Mouse (Mus musculus): ENCODE results near the gene Zfp784. TPM values are rescaled to one million over a fixed set of nuclear protein-coding genes. Genes with fewer than 3 reads are reported as not detected.

Gene Zfp784
- polyA plus RNA-seq, 1 experiment = 6.9 TPM

GRCm38 (mm10) chr7:5046112-5046511 is 7.9 kb upstream of the Zfp784 start:
- DNase-seq = no peak
- WGBS = 68% methylated on average over 2 of the region's 2 CpGs
- H3K4me3 ChIP-seq (replicated peaks; ENCODE audit: extremely low read depth, low read depth, low read length) = no peak overlapping the region
- TF ChIP-seq POLR2A (IDR thresholded peaks at IDR 0.05; ENCODE audit: borderline replicate concordance, extremely low read depth, low read depth, low read length) (no peak), CTCF (IDR thresholded peaks at IDR 0.05; ENCODE audit: insufficient read depth, low read length) (no peak)
- H3K4me1 ChIP-seq (ENCODE audit: control insufficient read depth, insufficient read depth, low read length) = no peaks in the 10 kb centered on the region

GRCm38 (mm10) chr7:5044981-5045380 is 6.7 kb upstream of the Zfp784 start:
- H3K4me1 ChIP-seq (ENCODE audit: control insufficient read depth, insufficient read depth, low read length) = no peaks in the 10 kb centered on the region
- no peak overlapping the region for H3K4me3 ChIP-seq (replicated peaks; ENCODE audit: extremely low read depth, low read depth, low read length)
- TF ChIP-seq POLR2A (IDR thresholded peaks at IDR 0.05; ENCODE audit: borderline replicate concordance, extremely low read depth, low read depth, low read length) (no peak), CTCF (IDR thresholded peaks at IDR 0.05; ENCODE audit: insufficient read depth, low read length) (no peak)
- no peak for DNase-seq
- 77% methylated on average over 2 of the region's 2 CpGs for WGBS

- WGBS = 21% methylated on average over 5 of the region's 5 CpGs
- Histone ChIP-seq H3K4me1 (ENCODE audit: control insufficient read depth, insufficient read depth, low read length) (peaks cover 7% of the 10 kb centered on the region), H3K4me3 (replicated peaks; ENCODE audit: extremely low read depth, low read depth, low read length) (peak overlapping the region; percentile 99)
- DNase-seq = no peak
- TF ChIP-seq POLR2A (IDR thresholded peaks at IDR 0.05; ENCODE audit: borderline replicate concordance, extremely low read depth, low read depth, low read length) = no peak
- TF ChIP-seq CTCF (IDR thresholded peaks at IDR 0.05; ENCODE audit: insufficient read depth, low read length) = no peak
Measured at GRCm38 (mm10) chr7:5038940-5039339, 694 bp upstream of the Zfp784 start.

GRCm38 (mm10) chr7:5037467-5037866 is 779 bp downstream of the Zfp784 start:
- Histone ChIP-seq H3K4me1 (ENCODE audit: control insufficient read depth, insufficient read depth, low read length) (peaks cover 7% of the 10 kb centered on the region), H3K4me3 (replicated peaks; ENCODE audit: extremely low read depth, low read depth, low read length) (no peak overlapping the region)
- no peak for DNase-seq
- WGBS = 84% methylated on average over 8 of the region's 8 CpGs
- TF ChIP-seq POLR2A (IDR thresholded peaks at IDR 0.05; ENCODE audit: borderline replicate concordance, extremely low read depth, low read depth, low read length) = no peak
- TF ChIP-seq CTCF (IDR thresholded peaks at IDR 0.05; ENCODE audit: insufficient read depth, low read length) = no peak

- H3K4me3 ChIP-seq (replicated peaks; ENCODE audit: extremely low read depth, low read depth, low read length) = no peak overlapping the region
- WGBS = 93% methylated on average over 7 of the region's 7 CpGs
- H3K4me1 ChIP-seq (ENCODE audit: control insufficient read depth, insufficient read depth, low read length) = peaks cover 7% of the 10 kb centered on the region
- DNase-seq = no peak
- TF ChIP-seq POLR2A (IDR thresholded peaks at IDR 0.05; ENCODE audit: borderline replicate concordance, extremely low read depth, low read depth, low read length) = no peak
- no peak for TF ChIP-seq CTCF (IDR thresholded peaks at IDR 0.05; ENCODE audit: insufficient read depth, low read length)
Measured at GRCm38 (mm10) chr7:5037026-5037425, 1.2 kb downstream of the Zfp784 start.

- DNase-seq = no peak
- WGBS = 97% methylated on average over 9 of the region's 9 CpGs
- Histone ChIP-seq H3K4me3 (replicated peaks; ENCODE audit: extremely low read depth, low read depth, low read length) (no peak overlapping the region), H3K4me1 (ENCODE audit: control insufficient read depth, insufficient read depth, low read length) (peaks cover 7% of the 10 kb centered on the region)
- TF ChIP-seq CTCF (IDR thresholded peaks at IDR 0.05; ENCODE audit: insufficient read depth, low read length) = no peak
- no peak for TF ChIP-seq POLR2A (IDR thresholded peaks at IDR 0.05; ENCODE audit: borderline replicate concordance, extremely low read depth, low read depth, low read length)
Measured at GRCm38 (mm10) chr7:5036136-5036535, 2.1 kb downstream of the Zfp784 start.

- no peak for TF ChIP-seq POLR2A (IDR thresholded peaks at IDR 0.05; ENCODE audit: borderline replicate concordance, extremely low read depth, low read depth, low read length)
- no peak for TF ChIP-seq CTCF (IDR thresholded peaks at IDR 0.05; ENCODE audit: insufficient read depth, low read length)
- 94% methylated on average over 17 of the region's 17 CpGs for whole genome bisulfite sequencing
- no peak for DNase-seq
Measured at GRCm38 (mm10) chr7:5035628-5036027, 2.6 kb downstream of the Zfp784 start.

GRCm38 (mm10) chr7:5033818-5034217 is 4.4 kb downstream of the Zfp784 start, which contains the start of gene 4632433K11Rik:
4632433K11Rik (plus strand) TSS chr7:5034118.
- no peak for DNase-seq
- no peak within 1 kb of the TSS for H3K4me3 ChIP-seq (replicated peaks; ENCODE audit: extremely low read depth, low read depth, low read length)
- TF ChIP-seq CTCF (IDR thresholded peaks at IDR 0.05; ENCODE audit: insufficient read depth, low read length) = no peak
- no peak for TF ChIP-seq POLR2A (IDR thresholded peaks at IDR 0.05; ENCODE audit: borderline replicate concordance, extremely low read depth, low read depth, low read length)
- peaks cover 5% of the 10 kb centered on the region for H3K4me1 ChIP-seq (ENCODE audit: control insufficient read depth, insufficient read depth, low read length)
- WGBS = 91% methylated on average over 3 of the region's 3 CpGs

More at GRCm38 (mm10) chr7:5035628-5036027, 2.6 kb downstream of the Zfp784 start:
- H3K4me3 ChIP-seq (replicated peaks; ENCODE audit: extremely low read depth, low read depth, low read length) = no peak overlapping the region
- peaks cover 7% of the 10 kb centered on the region for H3K4me1 ChIP-seq (ENCODE audit: control insufficient read depth, insufficient read depth, low read length)

GRCm38 (mm10) chr7:5031496-5031895 is 6.8 kb downstream of the Zfp784 start:
- TF ChIP-seq CTCF (IDR thresholded peaks at IDR 0.05; ENCODE audit: insufficient read depth, low read length) (no peak), POLR2A (IDR thresholded peaks at IDR 0.05; ENCODE audit: borderline replicate concordance, extremely low read depth, low read depth, low read length) (no peak)
- Histone ChIP-seq H3K4me3 (replicated peaks; ENCODE audit: extremely low read depth, low read depth, low read length) (no peak overlapping the region), H3K4me1 (ENCODE audit: control insufficient read depth, insufficient read depth, low read length) (no peaks in the 10 kb centered on the region)
- no peak for DNase-seq
- 90% methylated on average over 46 of the region's 46 CpGs for WGBS

GRCm38 (mm10) chr7:5030554-5031275 is 7.5 kb downstream of the Zfp784 start:
- DNase-seq = no peak
- WGBS = 92% methylated on average over 63 of the region's 63 CpGs
- H3K4me1 ChIP-seq (ENCODE audit: control insufficient read depth, insufficient read depth, low read length) = no peaks in the 10 kb centered on the region
- H3K4me3 ChIP-seq (replicated peaks; ENCODE audit: extremely low read depth, low read depth, low read length) = no peak overlapping the region
- no peak for TF ChIP-seq POLR2A (IDR thresholded peaks at IDR 0.05; ENCODE audit: borderline replicate concordance, extremely low read depth, low read depth, low read length)
- TF ChIP-seq CTCF (IDR thresholded peaks at IDR 0.05; ENCODE audit: insufficient read depth, low read length) = no peak

Measured in lung, adult 2 months (tissue).